Mouse (Mus musculus) spleen, postnatal 4 days (tissue): Measurements from ENCODE around the gene Zfhx2.
A peak's percentile ranks its signal among the peaks of the same experiment; 100 is the strongest.

Experiments used
- DNase-seq, 2 experiments: peaks; one replicate each; pipeline ENCODE4 v3.0.0; 2022; ENCODE audit warnings: low spot score in 2 of 2

The Zfhx2 gene

GRCm38 (mm10) chr14:55105836-55106809 lies 14.0 kb upstream of the Zfhx2 start, which contains the start of gene Ap1g2:
Ap1g2 (minus strand) TSS chr14:55106593.
- peak; percentile 81 to 88 for DNase-seq

GRCm38 (mm10) chr14:55105386-55105785 lies 13.3 kb upstream of the Zfhx2 start:
- no peak for DNase-seq

GRCm38 (mm10) chr14:55104365-55104764 lies 12.2 kb upstream of the Zfhx2 start:
- no peak for DNase-seq

GRCm38 (mm10) chr14:55102253-55102785 lies 10.2 kb upstream of the Zfhx2 start:
- no peak for DNase-seq

DNA sequence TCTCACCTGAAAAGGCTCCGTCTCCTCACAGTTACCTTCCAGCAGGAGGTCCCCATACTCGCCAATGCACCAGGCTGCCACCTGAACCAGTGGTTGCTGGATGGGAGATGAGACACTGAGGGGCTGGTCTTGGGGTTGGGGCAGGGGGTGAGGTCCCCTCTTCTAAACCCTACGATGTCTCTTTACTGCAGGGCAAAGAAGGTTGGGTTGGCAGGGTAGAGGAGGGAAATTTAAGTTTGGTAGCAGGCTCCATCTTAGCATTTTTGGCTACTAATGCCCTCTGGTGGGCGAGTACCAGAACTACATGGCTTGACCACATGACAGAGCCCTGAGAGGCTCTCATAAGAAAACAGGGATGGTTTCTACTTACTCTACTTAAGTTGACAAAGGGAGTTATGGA lies 9.5 kb upstream of the Zfhx2 start:
- DNase-seq, result peak; percentile 49 to 75

GRCm38 (mm10) chr14:55098067-55098466 lies 5.9 kb upstream of the Zfhx2 start:
- DNase-seq, result peak; percentile 53 to 68

GRCm38 (mm10) chr14:55097646-55098045 lies 5.5 kb upstream of the Zfhx2 start:
- DNase-seq, result no peak

DNA sequence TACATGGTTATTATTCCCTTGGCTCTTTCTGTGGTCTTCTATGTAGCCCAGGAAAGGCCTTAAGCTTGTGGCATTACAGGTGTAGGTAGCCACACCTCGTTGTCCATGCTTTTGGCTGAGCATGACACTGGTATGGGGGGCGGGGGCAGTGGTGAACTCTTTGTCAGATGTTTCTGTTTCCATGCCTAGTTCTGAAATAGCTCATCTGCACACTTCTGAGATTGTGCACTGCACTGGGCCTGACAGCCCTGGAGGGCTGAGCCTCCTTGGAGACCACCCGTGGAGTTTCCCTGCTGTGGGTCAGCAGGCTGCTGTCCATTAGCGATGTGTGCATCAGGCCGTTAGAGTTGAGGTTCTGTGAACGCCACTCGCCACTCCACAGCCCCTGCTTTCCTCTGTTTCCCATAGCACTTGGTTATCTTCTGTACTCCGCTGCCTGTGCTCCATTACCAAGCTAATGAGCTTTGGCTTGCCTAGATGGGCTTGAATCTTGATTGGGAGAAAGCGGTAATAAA lies 4.5 kb upstream of the Zfhx2 start:
- no peak for DNase-seq

DNA sequence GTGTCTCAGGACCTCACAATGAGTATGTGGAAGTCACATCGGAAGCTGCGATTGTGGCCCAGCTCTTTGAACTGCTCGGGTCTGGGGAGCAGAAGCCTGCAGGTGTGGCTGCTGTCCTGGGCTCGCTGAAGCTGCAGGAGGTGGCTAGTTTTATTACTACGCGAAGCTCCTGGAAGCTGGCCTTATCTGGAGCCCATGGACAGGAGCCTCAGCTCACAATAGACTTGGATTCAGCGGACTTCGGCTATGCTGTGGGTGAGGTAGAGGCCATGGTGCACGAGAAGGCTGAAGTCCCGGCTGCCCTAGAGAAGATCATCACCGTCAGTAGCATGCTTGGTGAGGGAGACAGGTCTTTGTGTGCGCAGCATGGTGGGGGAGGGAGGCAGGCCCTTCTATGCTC lies 3.5 kb upstream of the Zfhx2 start:
- no peak for DNase-seq

GRCm38 (mm10) chr14:55095263-55095662 lies 3.1 kb upstream of the Zfhx2 start:
- DNase-seq, result no peak

DNA sequence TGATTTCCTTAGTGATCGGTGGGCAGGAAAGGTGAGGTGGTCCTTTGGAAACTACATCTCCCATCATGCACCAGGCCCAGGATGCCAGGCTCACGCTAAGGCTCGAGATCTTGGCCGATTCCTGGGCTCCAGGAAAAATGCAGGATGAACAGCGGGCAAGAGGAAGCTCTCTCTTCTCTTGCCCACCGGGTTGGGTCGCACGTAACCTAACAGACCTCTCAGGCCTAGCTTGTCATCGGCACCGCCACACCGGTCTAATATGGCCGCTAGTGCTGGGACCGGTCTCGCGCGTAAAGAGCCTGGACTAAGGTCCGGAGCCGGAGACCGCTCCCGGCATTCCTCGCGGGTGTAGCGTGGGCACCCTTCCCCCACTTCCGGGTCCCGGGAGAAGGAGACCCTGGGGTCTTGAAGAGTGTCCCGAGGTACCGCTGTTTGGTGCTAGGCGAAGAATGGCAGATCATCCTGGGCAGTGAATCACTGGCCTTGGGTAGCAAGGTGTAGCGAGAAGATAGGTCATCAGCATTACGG lies 2.6 kb upstream of the Zfhx2 start, which contains the start of gene Thtpa:
TSS of gene Thtpa (plus strand) at position 81 of the 528 bp plus-strand sequence.
- DNase-seq, result peak; percentile 63 to 84

DNA sequence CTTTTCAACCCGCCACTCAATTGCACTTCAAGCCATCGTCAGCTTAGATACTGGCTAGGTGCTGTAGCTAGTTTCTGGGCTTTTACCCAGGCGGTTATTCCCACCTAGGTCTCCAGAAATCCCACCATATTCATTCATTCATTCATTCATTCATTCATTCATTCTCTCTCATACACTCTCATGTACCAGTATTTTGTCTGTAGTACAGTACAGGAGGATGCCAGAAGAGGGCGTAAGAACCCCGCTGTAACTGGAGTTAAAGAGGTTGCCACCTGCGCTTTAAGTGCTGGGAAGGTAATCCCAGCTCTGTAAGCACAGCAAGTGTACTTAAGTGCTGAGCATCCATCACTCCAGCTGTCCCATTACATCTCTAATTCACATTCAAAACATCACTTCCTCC lies 1.8 kb upstream of the Zfhx2 start:
- DNase-seq, result no peak

- peak in 1 of 2 experiments; percentile 73 for DNase-seq
These were observed 787 bp downstream of the Zfhx2 start for GRCm38 (mm10) chr14:55091209-55091865.

DNA sequence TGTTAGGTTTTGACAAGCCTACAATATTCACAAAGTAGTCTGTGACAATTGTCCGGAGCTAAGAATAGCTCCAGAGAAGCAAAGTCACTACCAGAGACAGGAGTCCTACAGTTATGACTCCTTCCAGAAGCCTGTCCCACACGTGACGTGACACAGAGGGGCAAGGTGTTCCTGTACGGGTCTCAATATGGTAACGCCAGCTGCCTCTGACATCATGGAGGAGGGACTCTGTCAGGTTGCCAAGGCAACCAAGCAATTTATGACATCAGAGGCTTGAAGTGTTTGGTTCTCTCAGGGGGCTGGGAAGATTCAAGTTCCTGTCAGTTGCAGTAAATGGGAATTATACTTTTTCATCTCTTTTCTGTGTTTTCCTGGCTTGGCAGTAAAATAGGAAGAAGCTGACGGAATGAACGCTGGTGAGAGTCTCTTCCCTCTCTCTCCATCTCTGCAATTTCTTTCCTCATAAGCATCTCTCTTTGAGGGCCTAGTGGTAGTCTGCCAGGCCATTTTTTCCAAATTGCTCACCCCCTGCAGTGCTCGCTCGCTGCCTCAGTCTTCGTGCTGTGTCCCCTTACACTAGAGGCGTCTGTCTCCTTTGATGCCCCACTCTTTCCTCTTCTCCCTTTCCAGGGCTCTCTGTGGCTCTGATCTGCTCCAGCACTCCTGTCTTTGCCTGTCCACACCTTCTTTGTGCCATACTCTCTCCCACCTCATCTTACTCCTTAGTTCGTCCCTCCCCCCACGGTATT lies 2.8 kb downstream of the Zfhx2 start:
- no peak for DNase-seq

GRCm38 (mm10) chr14:55086009-55086514 lies 6.1 kb downstream of the Zfhx2 start:
- no peak for DNase-seq

DNA sequence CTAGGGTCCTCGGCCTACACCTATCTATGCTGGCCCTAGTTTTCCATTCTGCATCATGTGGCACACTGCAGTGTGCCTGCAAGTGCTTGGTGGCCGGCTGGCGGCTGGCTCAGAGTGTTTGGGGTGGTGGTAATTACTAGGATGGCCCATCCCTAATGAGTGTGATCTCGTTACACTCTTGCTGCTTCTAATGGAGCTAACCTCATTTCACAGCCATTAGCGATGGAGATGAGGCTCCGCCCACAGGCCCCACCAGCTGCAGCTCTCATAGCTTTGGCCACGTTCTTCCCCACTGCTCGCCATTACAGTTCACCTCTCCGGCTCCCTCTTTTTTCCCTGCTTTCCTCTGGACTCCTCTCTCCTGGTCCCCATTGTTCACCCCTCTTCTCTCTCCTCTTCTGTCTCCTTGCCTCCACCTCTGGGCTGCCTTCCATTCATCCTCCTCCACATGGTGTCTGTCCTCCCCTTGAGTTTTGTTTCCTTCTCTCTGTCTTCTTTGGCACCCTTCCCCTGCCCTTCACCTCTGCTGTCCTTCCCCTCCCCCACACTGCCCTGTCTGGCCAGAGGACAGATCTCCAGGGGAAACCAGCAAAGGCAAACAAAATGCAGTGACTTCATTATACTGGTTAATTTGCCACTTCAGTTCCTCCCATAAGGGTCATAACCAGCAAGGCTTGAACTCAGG lies 6.7 kb downstream of the Zfhx2 start:
- no peak for DNase-seq

GRCm38 (mm10) chr14:55083481-55083880 lies 8.6 kb downstream of the Zfhx2 start:
- DNase-seq, result no peak

DNA sequence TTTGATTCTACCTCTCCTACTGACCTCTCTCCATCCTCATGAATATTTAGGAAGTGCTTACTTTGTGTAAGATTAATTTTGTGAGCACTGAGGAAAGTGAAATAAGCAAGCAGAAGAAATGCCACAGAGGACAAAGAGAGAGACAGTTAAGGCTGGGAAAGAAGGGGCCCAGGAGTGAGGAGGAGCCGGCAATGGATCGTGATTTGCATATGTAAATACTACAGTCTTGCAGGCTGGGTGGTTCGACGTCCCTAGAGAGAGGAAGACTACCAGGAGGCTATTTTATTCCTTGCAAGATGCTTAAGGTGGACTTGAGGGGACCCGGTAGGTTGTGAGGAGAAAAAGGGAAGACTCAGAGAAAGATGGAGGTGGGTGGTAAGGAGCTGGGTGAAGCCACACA lies 11.0 kb downstream of the Zfhx2 start:
- no peak for DNase-seq

- peak; percentile 75 to 92 for DNase-seq
These were observed 12.7 kb downstream of the Zfhx2 start for GRCm38 (mm10) chr14:55079214-55079970.
